Mouse (Mus musculus) thymus, postnatal 4 days (tissue): ENCODE results near the gene Hhat.
A peak's percentile ranks its signal among the peaks of the same experiment; 100 is the strongest.

Source experiments
- DNase-seq: peaks from one replicate; pipeline ENCODE4 v3.0.0; 2021

Gene Hhat

GRCm38 (mm10) chr1:192741896-192742295 lies 29.1 kb downstream of the Hhat start:
- DNase-seq = no peak

- no peak for DNase-seq
These were observed 34.5 kb downstream of the Hhat start for GRCm38 (mm10) chr1:192736524-192736923.

- no peak for DNase-seq
These were observed 35.0 kb downstream of the Hhat start for GRCm38 (mm10) chr1:192736002-192736426.

GRCm38 (mm10) chr1:192730517-192730916 lies 40.5 kb downstream of the Hhat start:
- no peak for DNase-seq

- DNase-seq = peak; percentile 78
These were observed 43.9 kb downstream of the Hhat start for GRCm38 (mm10) chr1:192726996-192727624.

- DNase-seq = peak; percentile 74
These were observed 48.9 kb downstream of the Hhat start for GRCm38 (mm10) chr1:192722147-192722546.

- DNase-seq = no peak
These were observed 50.9 kb downstream of the Hhat start for GRCm38 (mm10) chr1:192720156-192720555.

GRCm38 (mm10) chr1:192711779-192712348 lies 59.2 kb downstream of the Hhat start:
- DNase-seq = peak; percentile 77

- no peak for DNase-seq
These were observed 70.5 kb downstream of the Hhat start for GRCm38 (mm10) chr1:192700339-192701073.

GRCm38 (mm10) chr1:192699101-192699500 lies 71.9 kb downstream of the Hhat start:
- no peak for DNase-seq

- no peak for DNase-seq
These were observed 74.6 kb downstream of the Hhat start for GRCm38 (mm10) chr1:192696371-192696863.

- no peak for DNase-seq
These were observed 77.4 kb downstream of the Hhat start for GRCm38 (mm10) chr1:192693644-192694043.

GRCm38 (mm10) chr1:192692982-192693381 lies 78.0 kb downstream of the Hhat start:
- DNase-seq = peak; percentile 27

- no peak for DNase-seq
These were observed 88.6 kb downstream of the Hhat start for GRCm38 (mm10) chr1:192682219-192682951.

- DNase-seq = no peak
These were observed 93.8 kb downstream of the Hhat start for GRCm38 (mm10) chr1:192677236-192677635.

- no peak for DNase-seq
These were observed 107.4 kb downstream of the Hhat start for GRCm38 (mm10) chr1:192663608-192664007.

GRCm38 (mm10) chr1:192663092-192663491 lies 107.9 kb downstream of the Hhat start:
- DNase-seq = no peak

GRCm38 (mm10) chr1:192661612-192662011 lies 109.4 kb downstream of the Hhat start:
- DNase-seq = no peak

GRCm38 (mm10) chr1:192657417-192657816 lies 113.6 kb downstream of the Hhat start:
- DNase-seq = no peak

GRCm38 (mm10) chr1:192651981-192652605 lies 118.9 kb downstream of the Hhat start:
- DNase-seq = no peak

- no peak for DNase-seq
These were observed 120.4 kb downstream of the Hhat start for GRCm38 (mm10) chr1:192650586-192650985.

- no peak for DNase-seq
These were observed 121.0 kb downstream of the Hhat start for GRCm38 (mm10) chr1:192650023-192650422.

GRCm38 (mm10) chr1:192649233-192649632 lies 121.8 kb downstream of the Hhat start:
- DNase-seq = no peak
